Mouse (Mus musculus) brain, adult 10 weeks (tissue): ENCODE measurements around the gene 4930539E08Rik. TPM values are rescaled to one million over a fixed set of nuclear protein-coding genes. Genes with fewer than 3 reads are reported as not detected.

Experiments
- polyA plus RNA-seq: library from polyadenylated mRNA; stranded (reverse); fragments of 350-450 nt; fragmentation: Illumina TruSeq; extraction: RNeasy Lipid Tissue Mini Kit (QIAGEN cat#74804); gene quantifications from one replicate; pipeline ENCODE4 v1.2.3, GENCODE M21; 2015; ENCODE audit warnings: low read depth, low replicate concordance

The 4930539E08Rik gene
- polyA plus RNA-seq = 4.6 TPM

GRCm38 (mm10) chr17:28915060-28915628, at the start of gene 4930539E08Rik:
Gene 4930539E08Rik (minus strand): TSS chr17:28915324.

GRCm38 (mm10) chr17:28951831-28952799, 37.0 kb upstream of the 4930539E08Rik start, which contains the start of gene Kctd20:
Gene Kctd20 (plus strand): TSS chr17:28951950.

GRCm38 (mm10) chr17:28943740-28944139, 28.6 kb upstream of the 4930539E08Rik start, which contains the start of gene Pxt1:
Gene Pxt1 (minus strand): TSS chr17:28943840.

GRCm38 (mm10) chr17:28858205-28858604, 56.9 kb downstream of the 4930539E08Rik start, which contains the start of gene Pnpla1:
Gene Pnpla1 (plus strand): TSS chr17:28858411.

Other genes starting within 250 kb of the 4930539E08Rik start
- gene Slc26a8, start 225.1 kb downstream of the 4930539E08Rik start, polyA plus RNA-seq = 5.1 TPM
- gene Mapk14, start 224.0 kb downstream of the 4930539E08Rik start, polyA plus RNA-seq = 74.2 TPM
- 1.5 TPM for gene AC170998.1, start 189.2 kb downstream of the 4930539E08Rik start, polyA plus RNA-seq
- gene Mapk13, start 146.0 kb downstream of the 4930539E08Rik start, polyA plus RNA-seq = 0.76 TPM
- 24.6 TPM for gene Brpf3, start 114.2 kb downstream of the 4930539E08Rik start, polyA plus RNA-seq
- 0.25 TPM for gene Pnpla1, start 56.9 kb downstream of the 4930539E08Rik start, polyA plus RNA-seq
- not detected for gene Pxt1, start 28.5 kb upstream of the 4930539E08Rik start, polyA plus RNA-seq
- 48.7 TPM for gene Kctd20, start 36.6 kb upstream of the 4930539E08Rik start, polyA plus RNA-seq
- gene Stk38, start 92.7 kb upstream of the 4930539E08Rik start, polyA plus RNA-seq = 41.6 TPM
- gene Srsf3, start 117.3 kb upstream of the 4930539E08Rik start, polyA plus RNA-seq = 175 TPM
- gene Cdkn1a, start 175.7 kb upstream of the 4930539E08Rik start, polyA plus RNA-seq = 26.4 TPM
- not detected for gene Rab44, start 198.8 kb upstream of the 4930539E08Rik start, polyA plus RNA-seq